Mouse (Mus musculus): ENCODE measurements around the gene Nap1l1. TPM values are rescaled to one million over a fixed set of nuclear protein-coding genes. Genes with fewer than 3 reads are reported as not detected.
A peak's percentile ranks its signal among the peaks of the same experiment; 100 is the strongest.

Gene Nap1l1
- polyA plus RNA-seq, 1 experiment from 2014 or later, result 167 TPM

DNA sequence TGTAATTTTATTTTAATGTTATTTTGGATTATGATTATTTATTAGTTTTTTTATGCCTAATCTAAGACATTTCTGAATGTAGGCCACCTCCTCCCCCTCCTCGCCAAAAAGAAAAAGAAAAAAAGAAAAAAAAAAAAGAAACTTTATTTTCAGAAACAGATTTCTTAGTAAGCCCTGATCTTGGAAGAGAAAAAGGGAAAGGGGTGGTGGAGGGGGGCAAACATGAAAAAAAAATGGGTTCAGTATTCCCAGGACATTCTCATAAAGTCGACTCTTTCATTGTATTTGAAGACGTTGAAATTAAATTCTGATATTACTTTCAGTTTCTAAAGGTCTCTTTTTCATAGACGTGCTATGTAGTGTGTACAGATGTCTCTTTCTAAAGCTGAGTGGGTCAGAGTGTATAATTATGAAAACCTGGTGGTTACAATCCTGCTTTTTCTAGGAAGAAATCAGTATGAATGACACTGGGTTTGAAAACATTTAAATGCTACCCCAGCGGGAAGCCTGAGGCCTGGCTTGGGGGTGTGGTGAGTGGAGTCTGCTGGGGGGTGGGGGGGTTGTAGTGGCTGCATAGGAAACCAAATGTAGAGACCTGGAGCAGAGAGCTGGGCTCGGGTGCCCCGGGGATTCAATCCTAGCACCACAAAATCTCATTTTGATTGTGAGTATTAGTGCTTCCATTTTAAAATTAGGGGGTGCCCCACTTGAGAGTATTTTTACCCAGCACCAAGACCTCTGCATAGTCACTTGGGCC, 35.5 kb downstream of the Nap1l1 start:
- Histone ChIP-seq H3K9ac (peak overlapping the region; percentile 92; the same call in 1 of the 2 replicates), H3K4me3 (peak overlapping the region; percentile 84), H3K4me2 (peak overlapping the region; percentile 79), H3K27ac (0 out of 2 replicates have a peak overlapping the region, but pooled peaks have one; percentile 89), H3K4me1 (peaks cover 18% of the 10 kb centered on the region), H3K9me3 (no peaks in the 10 kb centered on the region), H3K27me3 (replicated peaks) (no peaks in the 10 kb centered on the region), H3K36me3 (replicated peaks) (no peaks in the 10 kb centered on the region)
- no peak for ATAC-seq (replicated peaks)
- 10% methylated on average over 7 of the region's 7 CpGs for WGBS

DNA sequence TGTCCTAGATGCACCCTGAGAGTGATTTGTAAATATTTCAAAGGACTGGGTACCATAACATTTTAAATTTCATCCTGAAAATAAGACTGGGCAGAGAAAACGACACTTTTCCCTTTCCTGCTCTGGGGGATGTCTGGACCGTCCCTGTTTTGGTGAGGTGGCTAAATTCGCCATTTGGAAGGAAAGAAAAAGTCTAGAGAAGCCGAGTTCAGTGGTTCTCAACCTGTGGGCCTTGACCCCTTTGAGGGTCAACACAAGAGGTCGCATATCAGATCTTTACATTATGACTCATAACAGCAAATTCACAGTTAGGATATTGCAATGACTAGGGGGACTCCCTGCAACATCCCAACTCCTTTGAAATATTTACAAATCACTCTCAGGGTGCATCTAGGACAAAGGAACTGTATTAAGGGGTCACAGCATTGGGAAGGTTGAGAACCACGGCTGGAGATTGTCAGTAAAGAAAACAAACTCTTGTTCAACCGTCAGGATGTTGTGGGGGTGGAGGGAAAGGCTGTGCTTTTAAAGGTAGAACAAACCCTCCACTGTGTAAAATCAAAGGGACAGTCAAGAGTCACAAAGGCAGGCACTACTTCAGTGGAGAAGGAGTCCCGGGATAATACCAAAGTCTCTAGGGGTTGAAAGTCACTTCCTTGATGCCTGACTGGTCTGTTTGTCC, 36.2 kb downstream of the Nap1l1 start:
- Histone ChIP-seq H3K9me3 (no peaks in the 10 kb centered on the region), H3K9ac (peak overlapping the region; percentile 5; the same call in 1 of the 2 replicates), H3K36me3 (replicated peaks) (no peaks in the 10 kb centered on the region), H3K4me3 (peak overlapping the region; percentile 84), H3K4me2 (peak overlapping the region; percentile 79), H3K27me3 (replicated peaks) (no peaks in the 10 kb centered on the region), H3K4me1 (peaks cover 18% of the 10 kb centered on the region), H3K27ac (no peak overlapping the region)
- 35% methylated on average over 8 of the region's 8 CpGs for WGBS
- ATAC-seq (replicated peaks), result no peak

DNA sequence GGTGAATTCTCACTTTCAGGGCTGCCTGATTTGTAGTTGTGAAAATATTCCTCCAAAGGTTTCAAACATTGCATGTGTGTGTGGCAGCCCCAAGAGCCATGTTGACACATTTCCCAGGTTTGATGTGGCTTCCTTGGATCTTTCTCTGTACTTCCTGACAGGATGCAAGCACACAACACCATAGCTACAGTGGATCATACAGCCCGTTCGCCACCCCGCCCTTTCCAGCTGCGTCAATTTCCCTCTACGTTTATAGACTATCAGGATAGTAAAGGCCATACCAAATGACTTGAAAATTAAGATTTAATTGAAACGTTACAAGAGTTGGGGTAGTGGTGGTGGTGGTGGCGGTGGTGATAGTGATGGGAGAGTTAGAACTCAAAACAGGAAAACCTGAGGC, 37.0 kb downstream of the Nap1l1 start:
- ATAC-seq (replicated peaks), result no peak
- WGBS, result 83% methylated on average over 7 of the region's 7 CpGs
- Histone ChIP-seq H3K36me3 (replicated peaks) (no peaks in the 10 kb centered on the region), H3K4me1 (peaks cover 18% of the 10 kb centered on the region), H3K4me2 (peak overlapping the region; percentile 79), H3K27me3 (replicated peaks) (no peaks in the 10 kb centered on the region), H3K9ac (no peak overlapping the region), H3K27ac (no peak overlapping the region), H3K4me3 (no peak overlapping the region), H3K9me3 (no peaks in the 10 kb centered on the region)

DNA sequence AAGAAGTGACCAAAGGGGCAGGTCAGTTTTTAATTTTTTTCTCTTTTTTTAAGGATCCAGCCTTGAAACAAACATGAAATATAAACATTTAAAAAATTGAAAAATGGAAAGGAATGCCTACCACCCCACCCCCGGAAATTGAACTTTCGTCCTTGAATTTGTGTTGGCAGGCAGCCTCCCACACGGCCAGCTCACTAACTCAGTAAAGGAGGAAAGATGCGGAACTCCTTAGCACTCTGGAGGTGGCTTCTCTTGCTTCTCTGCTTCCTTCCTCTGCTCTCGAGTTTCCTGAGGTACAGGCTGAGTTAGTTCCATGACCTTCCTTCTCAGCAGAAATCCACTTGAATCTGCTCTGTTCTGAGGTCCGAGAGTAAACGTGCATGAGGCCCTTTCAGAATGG, 37.8 kb downstream of the Nap1l1 start:
- 54% methylated on average over 7 of the region's 7 CpGs for WGBS
- no peaks in the 10 kb centered on the region for H3K27me3 ChIP-seq (replicated peaks)
- no peak overlapping the region for H3K27ac ChIP-seq
- no peaks in the 10 kb centered on the region for H3K36me3 ChIP-seq (replicated peaks)
- no peaks in the 10 kb centered on the region for H3K9me3 ChIP-seq
- ATAC-seq (replicated peaks), result no peak
- H3K9ac ChIP-seq, result no peak overlapping the region
- H3K4me2 ChIP-seq, result no peak overlapping the region
- H3K4me3 ChIP-seq, result no peak overlapping the region
- H3K4me1 ChIP-seq, result peaks cover 18% of the 10 kb centered on the region

DNA sequence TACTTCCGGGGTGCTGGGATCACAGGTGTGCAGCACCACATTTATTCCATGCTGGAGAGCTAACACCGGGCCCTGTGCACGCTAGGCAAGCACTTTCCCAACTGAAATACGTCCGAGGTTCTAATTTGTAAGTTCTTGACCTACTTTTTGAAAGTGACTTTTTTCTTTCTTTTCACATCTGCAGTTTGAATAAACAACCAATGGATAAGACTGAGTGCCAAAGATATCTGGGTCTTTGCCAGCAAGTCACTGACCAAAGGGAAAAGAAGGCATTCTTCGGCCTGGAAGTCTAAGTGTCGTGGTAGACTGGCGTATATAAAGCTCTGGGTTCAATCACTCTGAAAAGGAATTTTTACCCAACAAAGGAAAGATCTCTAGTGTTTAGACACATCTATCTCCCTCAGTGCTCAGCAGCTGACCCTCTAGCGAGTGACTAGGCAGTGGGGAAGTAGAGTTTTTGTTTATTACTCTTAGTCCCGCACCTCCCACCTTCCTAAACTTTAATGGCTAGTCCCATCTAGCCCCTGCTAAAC, 39.1 kb downstream of the Nap1l1 start:
- Histone ChIP-seq H3K27me3 (replicated peaks) (0 out of 2 replicates have a peak, but pooled peaks cover 1% of the 10 kb centered on the region), H3K4me2 (no peak overlapping the region), H3K9ac (no peak overlapping the region), H3K36me3 (replicated peaks) (no peaks in the 10 kb centered on the region), H3K4me3 (no peak overlapping the region), H3K27ac (no peak overlapping the region), H3K4me1 (peaks cover 18% of the 10 kb centered on the region), H3K9me3 (no peaks in the 10 kb centered on the region)
- 77% methylated on average over 10 of the region's 10 CpGs for WGBS
- ATAC-seq (replicated peaks), result no peak

DNA sequence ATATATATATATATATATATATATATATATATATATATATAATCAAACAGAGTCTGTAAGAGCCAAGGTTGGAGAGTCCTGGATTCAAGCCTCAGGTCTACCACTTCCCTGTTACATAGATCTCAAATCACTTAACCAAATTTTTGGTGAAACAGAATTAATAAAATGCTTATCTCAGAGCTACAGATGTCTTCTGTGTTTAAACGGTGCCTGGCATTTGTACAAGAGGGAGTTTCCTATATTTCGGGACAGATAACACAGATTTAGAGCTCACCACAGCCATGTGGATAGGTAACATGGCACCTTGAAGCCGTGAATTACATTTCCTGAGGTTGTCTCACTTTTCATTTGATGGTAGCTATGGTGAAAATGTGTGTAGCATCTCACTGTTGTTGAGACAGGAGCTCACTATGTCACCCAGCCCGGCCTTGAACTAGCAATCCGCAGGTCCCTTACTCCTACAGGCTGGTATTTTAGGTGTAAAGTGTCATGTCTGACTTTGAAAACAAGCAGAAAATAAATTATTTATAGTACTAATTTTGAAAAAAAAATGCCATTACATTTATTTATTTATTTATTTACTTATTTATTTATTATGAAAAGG, 41.4 kb downstream of the Nap1l1 start:
- peaks cover under 1% of the 10 kb centered on the region; the same call in 1 of the 2 replicates for H3K4me1 ChIP-seq
- no peak for ATAC-seq (replicated peaks)
- no peak overlapping the region for H3K4me3 ChIP-seq
- H3K27me3 ChIP-seq (replicated peaks), result 0 out of 2 replicates have a peak, but pooled peaks cover 4% of the 10 kb centered on the region
- no peaks in the 10 kb centered on the region for H3K36me3 ChIP-seq (replicated peaks)
- H3K9me3 ChIP-seq, result no peaks in the 10 kb centered on the region
- no peak overlapping the region for H3K4me2 ChIP-seq
- H3K9ac ChIP-seq, result no peak overlapping the region
- whole genome bisulfite sequencing, result 92% methylated on average over 5 of the region's 5 CpGs
- H3K27ac ChIP-seq, result no peak overlapping the region

DNA sequence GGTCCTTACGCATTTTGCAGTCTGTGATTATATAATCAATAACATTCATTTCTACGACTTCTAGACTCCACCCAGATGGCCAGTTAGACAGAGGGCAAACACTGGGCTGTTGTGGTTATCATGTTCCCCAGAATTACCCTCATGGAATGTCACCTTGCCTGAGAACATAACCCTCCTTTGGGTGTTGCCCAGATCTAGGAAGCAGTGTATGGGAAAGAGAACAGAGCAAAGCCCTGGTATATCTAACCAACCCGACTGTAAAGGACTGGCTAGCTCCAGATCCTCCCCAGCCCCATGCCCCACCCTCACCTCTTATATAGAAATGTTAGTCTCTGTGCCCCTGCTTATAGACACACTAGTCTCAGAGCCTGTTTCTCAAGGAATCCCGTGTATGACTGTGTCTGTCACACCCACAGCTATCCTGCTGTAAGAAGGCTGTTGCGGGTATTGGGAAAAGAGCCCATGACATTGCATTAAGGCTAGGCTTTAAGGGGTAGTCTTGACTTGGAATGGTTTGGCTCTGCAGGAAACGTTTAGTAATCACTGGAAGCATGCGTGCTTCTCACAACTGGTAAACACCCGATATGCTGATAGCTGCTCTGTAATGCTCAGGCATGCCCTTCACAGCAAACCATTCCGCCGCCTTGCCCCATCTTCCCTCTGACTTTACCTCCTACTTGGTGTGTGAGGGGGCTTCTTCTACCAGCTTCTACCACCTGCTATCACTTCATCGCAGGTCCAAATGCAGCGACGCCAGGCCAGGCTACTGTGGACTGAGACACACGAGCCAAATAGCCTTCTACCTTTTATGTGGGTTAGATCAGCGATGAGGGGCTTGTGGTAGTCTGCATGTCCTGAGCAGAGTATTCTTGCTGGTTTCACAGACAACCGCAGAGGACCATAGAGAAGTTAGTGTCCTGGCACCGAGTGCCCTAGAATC, 42.3 kb downstream of the Nap1l1 start:
- Histone ChIP-seq H3K27ac (no peak overlapping the region), H3K36me3 (replicated peaks) (no peaks in the 10 kb centered on the region), H3K4me3 (no peak overlapping the region), H3K9ac (no peak overlapping the region), H3K27me3 (replicated peaks) (0 out of 2 replicates have a peak, but pooled peaks cover 4% of the 10 kb centered on the region), H3K4me1 (peaks cover 9% of the 10 kb centered on the region), H3K4me2 (no peak overlapping the region), H3K9me3 (no peaks in the 10 kb centered on the region)
- WGBS, result 91% methylated on average over 17 of the region's 17 CpGs
- ATAC-seq (replicated peaks), result no peak

DNA sequence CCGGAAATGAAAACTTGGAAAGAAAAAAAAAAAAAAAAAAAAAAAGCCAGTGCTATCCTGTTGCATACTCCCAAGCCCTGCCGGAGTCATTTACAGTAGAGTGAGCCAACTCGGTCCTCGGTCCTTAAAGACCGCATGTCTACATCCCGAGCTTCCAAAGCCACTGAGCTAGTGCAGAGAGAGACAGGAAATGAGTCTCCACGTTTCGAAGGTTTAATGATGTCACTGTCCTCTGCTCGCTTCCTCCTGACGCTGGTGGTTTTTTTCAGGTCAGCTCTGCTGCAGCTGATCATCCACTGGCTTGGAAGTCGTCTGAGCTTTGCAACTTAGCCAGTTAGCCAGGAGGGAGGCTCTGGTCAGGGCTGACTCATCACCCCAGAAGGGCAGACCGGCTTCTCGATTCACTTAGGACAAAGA, 43.2 kb downstream of the Nap1l1 start:
- Histone ChIP-seq H3K4me1 (peaks cover 13% of the 10 kb centered on the region), H3K4me3 (no peak overlapping the region), H3K4me2 (no peak overlapping the region), H3K27ac (no peak overlapping the region), H3K9ac (no peak overlapping the region), H3K27me3 (replicated peaks) (0 out of 2 replicates have a peak, but pooled peaks cover 4% of the 10 kb centered on the region), H3K9me3 (no peaks in the 10 kb centered on the region), H3K36me3 (replicated peaks) (no peaks in the 10 kb centered on the region)
- 79% methylated on average over 13 of the region's 13 CpGs for WGBS
- ATAC-seq (replicated peaks), result no peak

DNA sequence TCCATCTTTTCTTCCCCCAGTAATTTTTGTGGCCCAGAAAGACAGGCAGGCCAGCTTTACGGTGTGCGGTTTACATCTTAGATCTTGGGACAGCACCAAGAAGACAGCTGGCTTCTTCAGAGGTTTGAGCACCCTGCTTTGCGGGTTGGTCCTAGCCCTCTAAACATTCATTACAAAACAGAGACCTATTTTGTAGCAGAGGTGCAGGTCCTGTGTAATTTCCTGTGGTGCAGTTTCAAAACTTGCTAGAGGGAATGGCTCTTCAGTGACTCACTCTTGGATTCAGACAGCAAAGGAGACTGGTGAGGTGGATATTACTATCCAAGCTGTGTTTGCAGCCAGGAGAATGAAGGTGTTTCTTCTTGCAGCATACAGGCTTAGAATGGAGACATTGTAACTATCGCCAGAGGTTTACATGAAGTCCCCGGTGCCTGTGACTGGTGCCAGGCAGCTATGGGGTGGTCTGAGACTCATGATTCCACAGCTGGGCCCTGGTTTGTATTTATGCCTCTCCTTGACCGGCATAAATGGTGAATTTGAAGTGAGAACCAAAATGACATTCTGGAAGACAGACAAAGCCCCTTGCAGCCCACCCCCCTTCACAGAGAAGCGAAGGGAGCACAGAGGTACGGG, 43.9 kb downstream of the Nap1l1 start:
- Histone ChIP-seq H3K27ac (no peak overlapping the region), H3K9ac (no peak overlapping the region), H3K4me3 (no peak overlapping the region), H3K27me3 (replicated peaks) (0 out of 2 replicates have a peak, but pooled peaks cover 4% of the 10 kb centered on the region), H3K4me1 (peaks cover 13% of the 10 kb centered on the region), H3K9me3 (no peaks in the 10 kb centered on the region), H3K36me3 (replicated peaks) (no peaks in the 10 kb centered on the region), H3K4me2 (no peak overlapping the region)
- no peak for ATAC-seq (replicated peaks)
- WGBS, result 87% methylated on average over 8 of the region's 8 CpGs

DNA sequence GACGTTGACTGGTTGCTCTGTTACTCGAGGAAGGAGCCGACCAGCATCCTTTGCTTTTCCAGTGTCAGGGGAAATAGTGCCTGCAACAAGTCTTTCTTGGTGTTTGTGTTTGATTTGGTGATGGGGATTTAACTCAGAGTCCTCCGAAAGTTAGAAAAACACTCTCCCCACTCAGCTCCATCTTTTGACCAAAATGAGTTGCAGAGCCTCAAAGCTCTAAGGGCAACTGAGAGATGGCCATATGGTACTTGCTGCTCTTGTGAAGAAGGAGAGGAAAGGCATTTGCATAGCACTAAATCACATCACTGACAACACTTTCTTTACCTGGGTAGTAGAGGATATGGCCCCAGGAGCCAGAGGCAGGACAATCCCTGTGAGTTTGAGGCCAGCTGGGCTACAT, 45.3 kb downstream of the Nap1l1 start:
- Histone ChIP-seq H3K9ac (no peak overlapping the region), H3K4me2 (no peak overlapping the region), H3K4me3 (no peak overlapping the region), H3K9me3 (no peaks in the 10 kb centered on the region), H3K36me3 (replicated peaks) (no peaks in the 10 kb centered on the region), H3K27ac (no peak overlapping the region), H3K4me1 (peaks cover 13% of the 10 kb centered on the region), H3K27me3 (replicated peaks) (0 out of 2 replicates have a peak, but pooled peaks cover 4% of the 10 kb centered on the region)
- no peak for ATAC-seq (replicated peaks)
- 90% methylated on average over 4 of the region's 4 CpGs for WGBS

Data from midbrain, embryonic 15.5 days (tissue).